Mouse (Mus musculus): Measurements from ENCODE around the gene Lclat1. TPM values are rescaled to one million over a fixed set of nuclear protein-coding genes. Genes with fewer than 3 reads are reported as not detected.

The Lclat1 gene
- polyA plus RNA-seq, 1 experiment from 2014 or later = 47.0 TPM

DNA sequence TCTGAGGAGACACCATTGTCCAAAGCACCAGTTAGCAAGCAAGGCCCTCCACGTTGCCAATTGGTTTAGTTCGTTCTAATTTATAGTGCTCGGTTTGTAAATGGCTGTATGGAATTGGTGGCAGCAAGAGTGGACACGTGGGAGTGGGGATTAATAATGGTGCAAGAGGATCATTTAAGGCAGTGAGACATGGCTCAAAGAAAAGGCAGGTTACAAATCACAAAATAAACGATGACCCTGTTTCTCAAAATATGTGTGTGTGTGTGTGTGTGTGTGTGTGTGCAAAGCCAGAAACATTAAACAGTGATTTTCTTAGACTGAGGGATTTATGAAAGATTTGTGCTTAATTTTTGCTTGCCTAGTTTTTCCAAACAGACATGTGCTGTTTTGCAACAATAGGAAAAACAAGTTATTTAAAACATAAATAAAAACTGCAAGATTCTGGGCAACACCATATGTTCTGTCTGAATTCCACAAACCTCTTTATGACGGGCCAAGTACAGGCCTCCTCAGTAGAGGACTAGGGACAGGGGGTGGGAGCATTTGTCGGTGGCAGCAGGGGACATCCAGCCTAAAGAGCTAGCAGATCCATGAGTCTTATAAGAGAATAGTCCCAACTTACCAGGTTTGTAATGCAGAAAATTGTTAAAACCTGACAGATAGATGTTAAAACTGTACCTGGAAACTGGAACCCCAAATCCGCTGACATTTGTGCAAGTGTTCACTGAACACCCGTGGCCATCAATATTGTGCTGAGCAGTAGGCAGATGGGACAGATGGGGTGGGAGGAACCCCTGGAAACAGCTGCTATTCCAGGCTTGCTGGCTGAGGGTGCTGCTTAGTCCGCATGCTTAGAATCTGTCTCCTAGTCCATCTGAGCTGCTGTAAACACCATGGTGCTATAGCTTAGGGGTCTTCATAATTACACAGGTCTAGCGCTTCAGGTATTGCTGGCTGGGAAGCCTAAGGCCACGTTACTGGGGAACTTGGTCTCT is 15.4 kb upstream of the Lclat1 start:
- ATAC-seq (ENCODE audit: insufficient number of reproducible peaks, low FRiP score) = no peak
- H3K36me3 ChIP-seq = no peaks in the 10 kb centered on the region
- H3K9ac ChIP-seq = no peak overlapping the region
- H3K9me3 ChIP-seq (replicated peaks) = no peaks in the 10 kb centered on the region
- H3K27ac ChIP-seq (ENCODE audit: poor library complexity, severe bottlenecking) = no peak overlapping the region
- H3K27me3 ChIP-seq (replicated peaks) = no peaks in the 10 kb centered on the region
- WGBS = 84% methylated on average over 12 of the region's 12 CpGs
- peaks cover 3% of the 10 kb centered on the region for H3K4me1 ChIP-seq (replicated peaks)
- H3K4me3 ChIP-seq = no peak overlapping the region
- no peak overlapping the region for H3K4me2 ChIP-seq

- 83% methylated on average over 11 of the region's 11 CpGs for WGBS
- no peak overlapping the region for H3K27ac ChIP-seq (ENCODE audit: poor library complexity, severe bottlenecking)
- H3K4me3 ChIP-seq = no peak overlapping the region
- H3K9me3 ChIP-seq (replicated peaks) = no peaks in the 10 kb centered on the region
- H3K27me3 ChIP-seq (replicated peaks) = no peaks in the 10 kb centered on the region
- no peaks in the 10 kb centered on the region for H3K4me1 ChIP-seq (replicated peaks)
- no peaks in the 10 kb centered on the region for H3K36me3 ChIP-seq
- no peak for ATAC-seq (ENCODE audit: insufficient number of reproducible peaks, low FRiP score)
- no peak overlapping the region for H3K4me2 ChIP-seq
- H3K9ac ChIP-seq = no peak overlapping the region
These were observed 12.7 kb upstream of the Lclat1 start for GRCm38 (mm10) chr17:73095070-73095469.

DNA sequence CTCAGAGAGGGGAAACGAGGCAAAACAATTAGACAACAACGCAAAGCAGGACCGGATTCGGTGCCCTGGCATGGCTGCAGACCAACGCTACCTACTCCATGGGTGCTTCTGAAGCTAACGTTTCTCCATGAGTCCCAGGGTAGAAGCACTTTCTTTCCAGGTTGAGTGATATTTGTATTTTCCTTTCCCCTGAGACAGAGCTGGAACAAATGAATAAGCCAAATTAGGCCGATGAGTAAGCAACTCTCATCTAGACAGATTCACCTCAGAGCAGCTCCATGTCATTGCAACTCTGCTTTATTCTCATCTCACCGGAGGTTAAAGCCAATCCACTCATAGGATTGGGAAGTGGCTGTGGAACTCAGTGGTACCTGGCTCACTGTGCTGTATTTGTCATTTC is 12.2 kb upstream of the Lclat1 start:
- no peak for ATAC-seq (ENCODE audit: insufficient number of reproducible peaks, low FRiP score)
- Histone ChIP-seq H3K36me3 (no peaks in the 10 kb centered on the region), H3K4me2 (no peak overlapping the region), H3K27ac (ENCODE audit: poor library complexity, severe bottlenecking) (no peak overlapping the region), H3K9ac (no peak overlapping the region), H3K4me3 (no peak overlapping the region), H3K4me1 (replicated peaks) (no peaks in the 10 kb centered on the region), H3K27me3 (replicated peaks) (no peaks in the 10 kb centered on the region), H3K9me3 (replicated peaks) (no peaks in the 10 kb centered on the region)
- 89% methylated on average over 8 of the region's 8 CpGs for WGBS

DNA sequence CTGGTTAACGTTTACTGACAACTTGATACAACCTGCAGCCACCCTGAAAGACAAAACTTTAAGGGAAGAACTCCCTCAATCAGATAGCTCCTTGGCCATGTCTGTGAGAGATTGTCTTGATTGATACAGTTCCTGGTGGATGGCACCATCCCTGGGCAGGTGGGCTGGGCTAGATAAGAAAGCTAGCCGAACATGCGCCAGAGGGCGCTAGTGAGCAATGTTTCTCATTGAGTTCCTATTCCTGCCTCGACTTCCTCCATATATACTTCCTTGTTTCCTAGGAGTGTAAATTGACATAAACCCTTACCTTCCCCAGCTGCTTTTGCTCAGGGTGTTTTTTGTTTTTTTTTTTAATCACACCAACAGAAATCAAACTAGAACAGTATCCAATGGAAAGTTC is 11.3 kb upstream of the Lclat1 start:
- H3K4me3 ChIP-seq = no peak overlapping the region
- no peaks in the 10 kb centered on the region for H3K27me3 ChIP-seq (replicated peaks)
- 32% methylated on average over 5 of the region's 5 CpGs for WGBS
- H3K36me3 ChIP-seq = no peaks in the 10 kb centered on the region
- no peak for ATAC-seq (ENCODE audit: insufficient number of reproducible peaks, low FRiP score)
- no peak overlapping the region for H3K27ac ChIP-seq (ENCODE audit: poor library complexity, severe bottlenecking)
- no peak overlapping the region for H3K9ac ChIP-seq
- no peaks in the 10 kb centered on the region for H3K9me3 ChIP-seq (replicated peaks)
- H3K4me2 ChIP-seq = no peak overlapping the region
- H3K4me1 ChIP-seq (replicated peaks) = no peaks in the 10 kb centered on the region

- Histone ChIP-seq H3K4me1 (replicated peaks) (no peaks in the 10 kb centered on the region), H3K9ac (no peak overlapping the region), H3K27ac (ENCODE audit: poor library complexity, severe bottlenecking) (no peak overlapping the region), H3K4me2 (no peak overlapping the region), H3K27me3 (replicated peaks) (no peaks in the 10 kb centered on the region), H3K36me3 (no peaks in the 10 kb centered on the region), H3K9me3 (replicated peaks) (no peaks in the 10 kb centered on the region), H3K4me3 (no peak overlapping the region)
- WGBS = 63% methylated on average over 1 of the region's 1 CpGs
- no peak for ATAC-seq (ENCODE audit: insufficient number of reproducible peaks, low FRiP score)
These were observed 9.1 kb upstream of the Lclat1 start for GRCm38 (mm10) chr17:73098636-73099035.

- Histone ChIP-seq H3K27me3 (replicated peaks) (no peaks in the 10 kb centered on the region), H3K9ac (no peak overlapping the region), H3K4me3 (no peak overlapping the region), H3K4me2 (no peak overlapping the region), H3K36me3 (no peaks in the 10 kb centered on the region), H3K27ac (ENCODE audit: poor library complexity, severe bottlenecking) (no peak overlapping the region), H3K9me3 (replicated peaks) (no peaks in the 10 kb centered on the region), H3K4me1 (replicated peaks) (no peaks in the 10 kb centered on the region)
- 87% methylated on average over 5 of the region's 5 CpGs for WGBS
- no peak for ATAC-seq (ENCODE audit: insufficient number of reproducible peaks, low FRiP score)
These were observed 7.4 kb upstream of the Lclat1 start for GRCm38 (mm10) chr17:73100396-73100795.

DNA sequence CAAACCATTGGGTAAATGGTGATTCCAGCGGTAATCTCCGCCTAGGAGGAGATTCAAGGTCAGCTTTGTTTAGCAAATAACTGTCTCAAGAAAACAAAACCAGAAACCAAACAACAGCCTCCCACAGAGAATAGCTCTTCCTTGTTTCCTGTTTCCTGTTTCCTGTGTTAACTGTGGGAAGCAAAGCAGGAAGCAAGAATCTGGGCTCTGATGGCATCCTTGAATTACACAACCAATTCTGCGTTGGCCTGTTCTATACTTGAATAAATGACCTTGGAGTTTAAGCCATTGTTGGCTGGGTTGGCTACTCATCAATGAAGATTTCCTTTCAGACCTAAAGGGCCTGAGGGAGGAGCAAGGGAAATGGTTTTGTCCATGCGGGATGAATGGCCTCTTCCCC is 5.2 kb upstream of the Lclat1 start:
- no peaks in the 10 kb centered on the region for H3K4me1 ChIP-seq (replicated peaks)
- H3K9ac ChIP-seq = no peak overlapping the region
- no peaks in the 10 kb centered on the region for H3K9me3 ChIP-seq (replicated peaks)
- no peaks in the 10 kb centered on the region for H3K27me3 ChIP-seq (replicated peaks)
- H3K36me3 ChIP-seq = no peaks in the 10 kb centered on the region
- 69% methylated on average over 4 of the region's 4 CpGs for WGBS
- no peak overlapping the region for H3K27ac ChIP-seq (ENCODE audit: poor library complexity, severe bottlenecking)
- no peak overlapping the region for H3K4me2 ChIP-seq
- ATAC-seq (ENCODE audit: insufficient number of reproducible peaks, low FRiP score) = no peak
- no peak overlapping the region for H3K4me3 ChIP-seq

GRCm38 (mm10) chr17:73108170-73108887 is 544 bp downstream of the Lclat1 start:
- Histone ChIP-seq H3K9me3 (replicated peaks) (no peaks in the 10 kb centered on the region), H3K27ac (ENCODE audit: poor library complexity, severe bottlenecking) (peak overlapping the region; percentile 79), H3K4me3 (peak overlapping the region; percentile 92), H3K9ac (peak overlapping the region; percentile 98), H3K4me2 (peak overlapping the region; percentile 99), H3K27me3 (replicated peaks) (no peaks in the 10 kb centered on the region), H3K36me3 (peaks cover 2% of the 10 kb centered on the region; the same call in 1 of the 2 replicates), H3K4me1 (replicated peaks) (peaks cover 24% of the 10 kb centered on the region)
- 3% methylated on average over 35 of the region's 35 CpGs for WGBS
- ATAC-seq (ENCODE audit: insufficient number of reproducible peaks, low FRiP score) = peak; percentile 63

DNA sequence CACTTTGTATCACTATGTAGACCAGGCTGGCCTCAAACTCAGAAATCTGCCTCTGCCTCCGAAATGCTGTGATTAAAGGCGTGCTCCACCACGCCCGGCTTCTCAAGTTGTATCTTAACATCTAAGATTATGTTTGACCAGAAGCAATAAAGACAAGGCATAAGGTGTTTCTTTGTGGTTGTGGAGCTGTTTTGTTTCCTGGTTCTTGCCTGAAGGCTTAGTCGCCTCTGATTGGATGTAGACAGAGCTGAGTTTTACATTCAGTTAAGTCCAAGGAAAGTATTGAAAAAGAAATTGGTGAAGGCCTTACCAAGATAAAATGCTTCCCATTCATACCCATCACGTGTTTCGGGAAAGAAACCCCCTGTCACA is 1.1 kb downstream of the Lclat1 start:
- peak overlapping the region; percentile 99 for H3K4me2 ChIP-seq
- H3K27me3 ChIP-seq (replicated peaks) = no peaks in the 10 kb centered on the region
- H3K4me3 ChIP-seq = peak overlapping the region; percentile 92
- H3K9me3 ChIP-seq (replicated peaks) = no peaks in the 10 kb centered on the region
- H3K9ac ChIP-seq = peak overlapping the region; percentile 98; the same call in 1 of the 2 replicates
- no peak for ATAC-seq (ENCODE audit: insufficient number of reproducible peaks, low FRiP score)
- H3K4me1 ChIP-seq (replicated peaks) = peaks cover 24% of the 10 kb centered on the region
- peaks cover 2% of the 10 kb centered on the region; the same call in 1 of the 2 replicates for H3K36me3 ChIP-seq
- H3K27ac ChIP-seq (ENCODE audit: poor library complexity, severe bottlenecking) = no peak overlapping the region
- WGBS = 74% methylated on average over 7 of the region's 7 CpGs

DNA sequence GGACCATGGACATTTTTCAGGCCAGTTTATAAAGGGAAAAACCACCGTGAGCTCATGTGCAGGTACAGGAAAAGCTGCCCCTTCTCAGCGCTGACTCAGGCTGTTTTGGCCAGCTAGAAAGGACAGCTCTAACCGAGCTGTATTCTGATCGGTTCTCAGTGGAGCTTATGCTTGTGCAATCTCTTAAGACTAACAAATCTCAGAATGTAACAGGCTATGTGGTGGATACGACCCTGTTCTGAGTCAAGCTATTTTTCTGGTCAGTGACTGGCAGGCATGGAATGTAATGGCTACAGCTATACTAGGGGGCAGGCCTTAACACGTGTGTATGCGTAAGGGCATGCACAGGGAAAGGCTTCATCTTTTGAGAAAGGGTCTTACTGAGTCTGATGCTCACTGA is 4.3 kb downstream of the Lclat1 start:
- 51% methylated on average over 7 of the region's 7 CpGs for WGBS
- no peak for ATAC-seq (ENCODE audit: insufficient number of reproducible peaks, low FRiP score)
- Histone ChIP-seq H3K4me1 (replicated peaks) (peaks cover 24% of the 10 kb centered on the region), H3K27ac (ENCODE audit: poor library complexity, severe bottlenecking) (peak overlapping the region; percentile 77), H3K27me3 (replicated peaks) (no peaks in the 10 kb centered on the region), H3K9me3 (replicated peaks) (no peaks in the 10 kb centered on the region), H3K36me3 (peaks cover 6% of the 10 kb centered on the region; the same call in 1 of the 2 replicates), H3K4me3 (no peak overlapping the region), H3K4me2 (peak overlapping the region; percentile 44; the same call in 1 of the 2 replicates), H3K9ac (peak overlapping the region; percentile 32; the same call in 1 of the 2 replicates)

GRCm38 (mm10) chr17:73112601-73113000 is 4.8 kb downstream of the Lclat1 start:
- 19% methylated on average over 6 of the region's 6 CpGs for WGBS
- ATAC-seq (ENCODE audit: insufficient number of reproducible peaks, low FRiP score) = no peak
- Histone ChIP-seq H3K4me3 (no peak overlapping the region), H3K27ac (ENCODE audit: poor library complexity, severe bottlenecking) (peak overlapping the region; percentile 77), H3K36me3 (peaks cover 6% of the 10 kb centered on the region; the same call in 1 of the 2 replicates), H3K9ac (peak overlapping the region; percentile 47; the same call in 1 of the 2 replicates), H3K4me2 (peak overlapping the region; percentile 44), H3K27me3 (replicated peaks) (no peaks in the 10 kb centered on the region), H3K4me1 (replicated peaks) (peaks cover 24% of the 10 kb centered on the region), H3K9me3 (replicated peaks) (no peaks in the 10 kb centered on the region)

All from heart, embryonic 12.5 days (tissue).